16 mouse cellular contexts compared by ENCODE assay signal in genomic region chr11:66304396-66304795, GRCm38 (mm10).
"Had no signal": no experiment of that assay in that cellular context is flagged by ENCODE, and none has a peak within 500 bp of the region (broad histone marks: within the 10 kb centered on the region; RNA-seq: fewer than 3 reads in every experiment).

No protein-coding gene starts in this region.

- H3K9me3 ChIP-seq: limb, embryonic 12.5 days; liver, embryonic 13.5 days; lung, embryonic 15.5 days; neural tube, embryonic 13.5 days; stomach, embryonic 15.5 days had no signal

- H3K27ac ChIP-seq: left cerebral cortex, adult 2 months; limb, embryonic 12.5 days; liver, embryonic 13.5 days; lung, embryonic 15.5 days; neural tube, embryonic 13.5 days; stomach, embryonic 15.5 days had no signal

- ATAC-seq: intestine, postnatal 0 days; liver, postnatal 0 days had no signal

- H3K36me3 ChIP-seq: limb, embryonic 12.5 days; liver, embryonic 13.5 days; lung, embryonic 15.5 days; neural tube, embryonic 13.5 days; stomach, embryonic 15.5 days had no signal

- H3K4me2 ChIP-seq: limb, embryonic 12.5 days; liver, embryonic 13.5 days; lung, embryonic 15.5 days; neural tube, embryonic 13.5 days; stomach, embryonic 15.5 days had no signal

- H3K4me3 ChIP-seq: left cerebral cortex, adult 2 months; limb, embryonic 12.5 days; liver, embryonic 13.5 days; lung, embryonic 15.5 days; neural tube, embryonic 13.5 days; stomach, embryonic 15.5 days had no signal

- H3K4me1 ChIP-seq: limb, embryonic 12.5 days; liver, embryonic 13.5 days; lung, embryonic 15.5 days; stomach, embryonic 15.5 days had no signal

- DNase-seq: kidney, adult 8-10 months; kidney, postnatal 25 days; liver; liver, embryonic 13.5 days; liver, postnatal 0 days; lung, postnatal 14 days; retina, postnatal 1 day; right cerebral cortex, postnatal 14 days; thymus, adult 2 months; thymus, postnatal 25 days had no signal

- H3K9ac ChIP-seq: limb, embryonic 12.5 days; liver, embryonic 13.5 days; liver, postnatal 0 days; lung, embryonic 15.5 days; neural tube, embryonic 13.5 days; stomach, embryonic 15.5 days had no signal

- H3K27me3 ChIP-seq: limb, embryonic 12.5 days; liver, embryonic 13.5 days; lung, embryonic 15.5 days; neural tube, embryonic 13.5 days; stomach, embryonic 15.5 days had no signal
